Mouse (Mus musculus): ENCODE data around the gene D330020A13Rik. TPM values are rescaled to one million over a fixed set of nuclear protein-coding genes. Genes with fewer than 3 reads are reported as not detected.
"Not testable (repeated sequence)": the region's sequence is repeated elsewhere in the genome, so short reads cannot be mapped to it uniquely, and the experiment has no call there.

The D330020A13Rik gene
- polyA plus RNA-seq, 1 experiment from 2014 or later: 0.35 TPM

- H3K4me1 ChIP-seq (replicated peaks; ENCODE audit: control insufficient read depth, insufficient read depth): no peaks in the 10 kb centered on the region
- H3K4me3 ChIP-seq (ENCODE audit: low read depth, low read length): no peak overlapping the region
- H3K4me2 ChIP-seq (replicated peaks; ENCODE audit: low read depth): no peak overlapping the region
- DNase-seq (ENCODE audit: low spot score) (peak; percentile 22), ATAC-seq (ENCODE audit: low FRiP score, low TSS enrichment) (peak; percentile 63; the same call in 1 of the 2 replicates)
- H3K9ac ChIP-seq (ENCODE audit: low read length): no peak overlapping the region
- 38% methylated on average over 7 of the region's 7 CpGs for WGBS
- no peak for TF ChIP-seq EP300 (optimal IDR thresholded peaks at IDR 0.05)
- no peak for TF ChIP-seq CTCF (IDR thresholded peaks at IDR 0.05; ENCODE audit: low read depth)
- no peaks in the 10 kb centered on the region for H3K36me3 ChIP-seq (ENCODE audit: control insufficient read depth, insufficient read depth, low read length)
- no peak overlapping the region for H3K27ac ChIP-seq (replicated peaks)
- H3K9me3 ChIP-seq (ENCODE audit: control insufficient read depth, low read length): no peaks in the 10 kb centered on the region
- no peaks in the 10 kb centered on the region for H3K27me3 ChIP-seq (ENCODE audit: control insufficient read depth, insufficient read depth, low read length)
These were observed 5.6 kb upstream of the D330020A13Rik start for GRCm38 (mm10) chr6:120288541-120288940.

DNA sequence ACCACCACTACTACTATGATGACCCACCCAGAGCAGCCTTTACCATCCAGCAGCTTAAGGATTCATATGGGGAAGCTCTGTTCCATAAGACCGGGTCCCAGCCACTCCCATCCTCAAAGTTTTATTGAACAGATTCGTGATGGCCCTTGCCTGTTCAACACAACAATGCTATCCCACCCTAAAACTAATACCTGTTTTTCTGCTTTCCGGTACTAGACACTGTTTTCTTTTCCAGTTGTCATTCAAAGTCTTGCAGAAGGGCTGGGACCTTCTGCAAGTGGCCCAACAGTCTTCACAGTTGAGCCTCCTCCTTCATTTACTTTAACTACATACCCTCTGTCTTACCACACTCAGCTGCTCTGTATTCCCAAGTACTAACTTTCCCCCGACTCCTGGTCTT, 4.7 kb upstream of the D330020A13Rik start:
- 77% methylated on average over 4 of the region's 4 CpGs for WGBS
- Histone ChIP-seq H3K9ac (ENCODE audit: low read length) (no peak overlapping the region), H3K27ac (replicated peaks) (no peak overlapping the region), H3K27me3 (ENCODE audit: control insufficient read depth, insufficient read depth, low read length) (no peaks in the 10 kb centered on the region), H3K36me3 (ENCODE audit: control insufficient read depth, insufficient read depth, low read length) (no peaks in the 10 kb centered on the region), H3K4me3 (ENCODE audit: low read depth, low read length) (no peak overlapping the region), H3K4me1 (replicated peaks; ENCODE audit: control insufficient read depth, insufficient read depth) (no peaks in the 10 kb centered on the region), H3K9me3 (ENCODE audit: control insufficient read depth, low read length) (no peaks in the 10 kb centered on the region), H3K4me2 (replicated peaks; ENCODE audit: low read depth) (no peak overlapping the region)
- ATAC-seq (ENCODE audit: low FRiP score, low TSS enrichment) (no peak), DNase-seq (ENCODE audit: low spot score) (no peak)
- TF ChIP-seq CTCF (IDR thresholded peaks at IDR 0.05; ENCODE audit: low read depth) (no peak), EP300 (optimal IDR thresholded peaks at IDR 0.05) (no peak)

GRCm38 (mm10) chr6:120291396-120292009, 2.7 kb upstream of the D330020A13Rik start:
- no peak for ATAC-seq (ENCODE audit: low FRiP score, low TSS enrichment)
- no peaks in the 10 kb centered on the region for H3K27me3 ChIP-seq (ENCODE audit: control insufficient read depth, insufficient read depth, low read length)
- no peaks in the 10 kb centered on the region for H3K4me1 ChIP-seq (replicated peaks; ENCODE audit: control insufficient read depth, insufficient read depth)
- no peak overlapping the region for H3K27ac ChIP-seq (replicated peaks)
- H3K9me3 ChIP-seq (ENCODE audit: control insufficient read depth, low read length): no peaks in the 10 kb centered on the region
- DNase-seq (ENCODE audit: low spot score): no peak
- H3K4me3 ChIP-seq (ENCODE audit: low read depth, low read length): no peak overlapping the region
- TF ChIP-seq CTCF (IDR thresholded peaks at IDR 0.05; ENCODE audit: low read depth) (no peak), EP300 (optimal IDR thresholded peaks at IDR 0.05) (no peak)
- no peak overlapping the region for H3K9ac ChIP-seq (ENCODE audit: low read length)
- 87% methylated on average over 7 of the region's 7 CpGs for WGBS
- no peaks in the 10 kb centered on the region for H3K36me3 ChIP-seq (ENCODE audit: control insufficient read depth, insufficient read depth, low read length)
- no peak overlapping the region for H3K4me2 ChIP-seq (replicated peaks; ENCODE audit: low read depth)

DNA sequence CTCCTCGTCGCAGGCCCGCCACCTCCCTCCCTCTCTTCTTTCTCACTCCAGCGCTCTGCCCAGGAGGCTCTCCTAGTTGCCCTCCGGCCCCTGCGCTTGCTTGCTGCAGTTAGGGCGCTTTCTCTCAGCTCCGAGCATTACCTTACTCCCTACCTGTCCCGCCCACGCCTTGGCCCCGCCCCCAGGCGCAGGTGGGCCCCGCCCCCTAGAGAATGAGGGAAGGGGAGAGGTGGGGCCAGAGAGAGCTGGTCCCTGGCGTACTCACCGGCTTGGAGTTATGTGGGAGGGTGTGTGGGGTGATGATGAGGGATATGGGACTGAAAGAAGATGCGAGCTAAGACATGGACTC, 595 bp downstream of the D330020A13Rik start:
- no peaks in the 10 kb centered on the region for H3K27me3 ChIP-seq (ENCODE audit: control insufficient read depth, insufficient read depth, low read length)
- H3K4me3 ChIP-seq (ENCODE audit: low read depth, low read length): peak overlapping the region; percentile 61
- WGBS: under 1% methylated on average over 14 of the region's 16 CpGs
- H3K27ac ChIP-seq (replicated peaks): no peak overlapping the region
- no peaks in the 10 kb centered on the region for H3K9me3 ChIP-seq (ENCODE audit: control insufficient read depth, low read length)
- H3K4me2 ChIP-seq (replicated peaks; ENCODE audit: low read depth): peak overlapping the region; percentile 98
- ATAC-seq (ENCODE audit: low FRiP score, low TSS enrichment): peak; percentile 88
- peak overlapping the region; percentile 67 for H3K9ac ChIP-seq (ENCODE audit: low read length)
- no peaks in the 10 kb centered on the region for H3K36me3 ChIP-seq (ENCODE audit: control insufficient read depth, insufficient read depth, low read length)
- TF ChIP-seq CTCF (IDR thresholded peaks at IDR 0.05; ENCODE audit: low read depth) (no peak), EP300 (optimal IDR thresholded peaks at IDR 0.05) (no peak)
- H3K4me1 ChIP-seq (replicated peaks; ENCODE audit: control insufficient read depth, insufficient read depth): no peaks in the 10 kb centered on the region
- peak; percentile 88 for DNase-seq (ENCODE audit: low spot score)

- H3K4me1 ChIP-seq (replicated peaks; ENCODE audit: control insufficient read depth, insufficient read depth); H3K9ac ChIP-seq (ENCODE audit: low read length); H3K9me3 ChIP-seq (ENCODE audit: control insufficient read depth, low read length); DNase-seq (ENCODE audit: low spot score); H3K27me3 ChIP-seq (ENCODE audit: control insufficient read depth, insufficient read depth, low read length); H3K36me3 ChIP-seq (ENCODE audit: control insufficient read depth, insufficient read depth, low read length); ATAC-seq (ENCODE audit: low FRiP score, low TSS enrichment); H3K4me2 ChIP-seq (replicated peaks; ENCODE audit: low read depth); H3K4me3 ChIP-seq (ENCODE audit: low read depth, low read length); H3K27ac ChIP-seq (replicated peaks): not testable (repeated sequence)
- WGBS: 97% methylated on average over 2 of the region's 2 CpGs
- peak; percentile 42 for TF ChIP-seq CTCF (IDR thresholded peaks at IDR 0.05; ENCODE audit: low read depth)
These were observed 2.4 kb downstream of the D330020A13Rik start for GRCm38 (mm10) chr6:120296589-120296988.

GRCm38 (mm10) chr6:120301137-120301536, 7.0 kb downstream of the D330020A13Rik start:
- WGBS: 19% methylated on average over 6 of the region's 6 CpGs
- H3K27ac ChIP-seq (replicated peaks): no peak overlapping the region
- peak; percentile 83 for TF ChIP-seq CTCF (IDR thresholded peaks at IDR 0.05; ENCODE audit: low read depth)
- TF ChIP-seq EP300 (optimal IDR thresholded peaks at IDR 0.05): no peak
- no peak overlapping the region for H3K4me2 ChIP-seq (replicated peaks; ENCODE audit: low read depth)
- no peaks in the 10 kb centered on the region for H3K36me3 ChIP-seq (ENCODE audit: control insufficient read depth, insufficient read depth, low read length)
- no peak overlapping the region for H3K9ac ChIP-seq (ENCODE audit: low read length)
- DNase-seq (ENCODE audit: low spot score) (peak; percentile 67), ATAC-seq (ENCODE audit: low FRiP score, low TSS enrichment) (peak; percentile 63; the same call in 1 of the 2 replicates)
- H3K27me3 ChIP-seq (ENCODE audit: control insufficient read depth, insufficient read depth, low read length): no peaks in the 10 kb centered on the region
- no peak overlapping the region for H3K4me3 ChIP-seq (ENCODE audit: low read depth, low read length)
- H3K4me1 ChIP-seq (replicated peaks; ENCODE audit: control insufficient read depth, insufficient read depth): no peaks in the 10 kb centered on the region
- no peaks in the 10 kb centered on the region for H3K9me3 ChIP-seq (ENCODE audit: control insufficient read depth, low read length)
